Mouse (Mus musculus) adrenal gland, adult 8-10 months (tissue): ENCODE data around the gene Mphosph9. TPM values are rescaled to one million over a fixed set of nuclear protein-coding genes. Genes with fewer than 3 reads are reported as not detected.
A peak's percentile ranks its signal among the peaks of the same experiment; 100 is the strongest.

Experiments
- DNase-seq: peaks from one replicate; pipeline ENCODE4 v3.0.0; 2022
- total RNA-seq, 4 experiments: library from RNA; stranded (reverse); gene quantifications; 2 replicates each; pipeline ENCODE4 v1.2.4; 2022

Gene Mphosph9
- total RNA-seq, 4 experiments from 2014 or later, result 9.3 to 17.8 (median 12.9) TPM

GRCm38 (mm10) chr5:124211669-124212068, 116.1 kb downstream of the Mphosph9 start:
- DNase-seq, result no peak

GRCm38 (mm10) chr5:124211234-124211633, 116.5 kb downstream of the Mphosph9 start:
- DNase-seq, result peak; percentile 79

- peak; percentile 74 for DNase-seq
Measured at GRCm38 (mm10) chr5:124210281-124211016, 117.3 kb downstream of the Mphosph9 start.

- DNase-seq, result no peak
Measured at GRCm38 (mm10) chr5:124209850-124210249, 117.9 kb downstream of the Mphosph9 start.

- DNase-seq, result no peak
Measured at GRCm38 (mm10) chr5:124208030-124208429, 119.7 kb downstream of the Mphosph9 start.

- DNase-seq, result no peak
Measured at GRCm38 (mm10) chr5:124206481-124207038, 121.2 kb downstream of the Mphosph9 start.

- DNase-seq, result no peak
Measured at GRCm38 (mm10) chr5:124205809-124206380, 121.9 kb downstream of the Mphosph9 start.

- DNase-seq, result no peak
Measured at GRCm38 (mm10) chr5:124205211-124205610, 122.6 kb downstream of the Mphosph9 start.

- no peak for DNase-seq
Measured at GRCm38 (mm10) chr5:124204127-124204794, 123.5 kb downstream of the Mphosph9 start.

- no peak for DNase-seq
Measured at GRCm38 (mm10) chr5:124203251-124203650, 124.5 kb downstream of the Mphosph9 start.

GRCm38 (mm10) chr5:124202071-124202470, 125.7 kb downstream of the Mphosph9 start:
- no peak for DNase-seq

GRCm38 (mm10) chr5:124201564-124201963, 126.2 kb downstream of the Mphosph9 start:
- no peak for DNase-seq

Other genes with a start within 250 kb of the Mphosph9 start
- gene Abcb9, start 232.2 kb downstream of the Mphosph9 start, total RNA-seq, result 10 to 100 TPM; 11.4 to 21.3 (median 15.4) TPM
- 10 to 100 TPM; 51.2 to 59.3 (median 55.6) TPM for gene Ogfod2, start 215.7 kb downstream of the Mphosph9 start, total RNA-seq
- gene Arl6ip4, start 211.9 kb downstream of the Mphosph9 start, total RNA-seq, result 10 to 100 TPM; 46.4 to 72.0 (median 57.1) TPM
- gene Pitpnm2, start 78.2 kb downstream of the Mphosph9 start, total RNA-seq, result 10 to 100 TPM; 52.7 to 67.0 (median 62.5) TPM
- 10 to 100 TPM; 14.8 to 19.7 (median 15.9) TPM for gene 2810006K23Rik, start 117 bp upstream of the Mphosph9 start, total RNA-seq
- 100 to 1,000 TPM; 125 to 175 (median 144) TPM for gene Cdk2ap1, start 35.1 kb upstream of the Mphosph9 start, total RNA-seq
- gene Sbno1, start 98.0 kb upstream of the Mphosph9 start, total RNA-seq, result 100 to 1,000 TPM in 2 of 4 experiments, 10 to 100 TPM in 2; 86.8 to 120 (median 107) TPM
- gene Kmt5a, start 112.0 kb upstream of the Mphosph9 start, total RNA-seq, result 100 to 1,000 TPM; 107 to 196 (median 137) TPM
- 10 to 100 TPM; 26.3 to 29.7 (median 29.2) TPM for gene Rilpl2, start 150.4 kb upstream of the Mphosph9 start, total RNA-seq
- gene Snrnp35, start 155.2 kb upstream of the Mphosph9 start, total RNA-seq, result 10 to 100 TPM; 17.1 to 23.2 (median 17.5) TPM
- 10 to 100 TPM; 16.1 to 26.7 (median 21.0) TPM for gene Rilpl1, start 203.4 kb upstream of the Mphosph9 start, total RNA-seq
- 100 to 1,000 TPM; 179 to 244 (median 222) TPM for gene Tmed2, start 212.7 kb upstream of the Mphosph9 start, total RNA-seq
- 10 to 100 TPM; 13.4 to 28.4 (median 22.0) TPM for gene Ddx55, start 224.9 kb upstream of the Mphosph9 start, total RNA-seq